Comparison of ENCODE assay signal across 9 mouse cellular contexts in the genomic region with DNA sequence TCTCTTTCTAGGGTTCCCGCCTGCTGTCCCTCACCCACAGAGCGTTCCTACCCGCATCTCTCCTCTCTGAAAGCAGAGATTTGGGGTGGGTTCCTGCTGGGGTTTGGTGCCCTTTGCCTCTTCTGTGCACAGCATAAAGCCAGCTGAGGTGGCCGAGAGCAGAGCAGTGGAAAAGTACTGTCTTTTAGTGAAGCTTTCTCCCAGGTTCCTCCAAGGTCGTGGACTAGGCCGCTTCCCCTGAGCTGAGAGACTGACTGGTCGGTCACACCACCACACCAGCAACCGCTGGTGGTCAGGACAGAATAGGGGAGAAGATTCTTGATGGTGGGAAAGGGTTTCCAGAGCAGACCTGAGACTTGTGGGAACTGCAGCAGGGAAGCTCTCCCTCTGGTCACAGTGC. TPM values are rescaled to one million over a fixed set of nuclear protein-coding genes. Genes with fewer than 3 reads are reported as not detected.
A peak's percentile ranks its signal among the peaks of the same experiment; 100 is the strongest.
DNase-seq lines count a peak whose midpoint lies in the region; ATAC-seq lines count a peak whose summit lies in the region.
"Had no signal": no experiment of that assay in that cellular context is flagged by ENCODE, and none has a peak within 500 bp of the region (broad histone marks: within the 10 kb centered on the region; RNA-seq: fewer than 3 reads in every experiment).

No protein-coding gene starts in this region.

- WGBS in kidney, embryonic 16.5 days: 5% methylated on average over 8 of the region's 8 CpGs
- 6% methylated on average over 8 of the region's 8 CpGs for WGBS in embryonic facial prominence, embryonic 10.5 days
- 7% methylated on average over 8 of the region's 8 CpGs for WGBS in hindbrain, embryonic 13.5 days
- WGBS in midbrain, embryonic 15.5 days: 2% methylated on average over 8 of the region's 8 CpGs

- H3K4me3 ChIP-seq in kidney, embryonic 16.5 days (ENCODE audit: low read length): peak overlapping the region; percentile 33
- peak overlapping the region; percentile 53 for H3K4me3 ChIP-seq in embryonic facial prominence, embryonic 10.5 days
- peak overlapping the region; percentile 49 for H3K4me3 ChIP-seq in hindbrain, embryonic 13.5 days
- peak overlapping the region; percentile 53 for H3K4me3 ChIP-seq in midbrain, embryonic 15.5 days

- H3K4me1 ChIP-seq in kidney, embryonic 16.5 days (ENCODE audit: insufficient read depth, low read length): peaks cover 21% of the 10 kb centered on the region
- peaks cover 23% of the 10 kb centered on the region for H3K4me1 ChIP-seq in embryonic facial prominence, embryonic 10.5 days
- H3K4me1 ChIP-seq in hindbrain, embryonic 13.5 days (replicated peaks): peaks cover 25% of the 10 kb centered on the region
- H3K4me1 ChIP-seq in midbrain, embryonic 15.5 days: peaks cover 23% of the 10 kb centered on the region; the same call in 1 of the 2 replicates

- peaks cover 68% of the 10 kb centered on the region for H3K27me3 ChIP-seq in kidney, embryonic 16.5 days (ENCODE audit: insufficient read depth, low read length)
- peaks cover 87% of the 10 kb centered on the region for H3K27me3 ChIP-seq in embryonic facial prominence, embryonic 10.5 days (replicated peaks; ENCODE audit: low read depth, poor library complexity, severe bottlenecking)
- peaks cover 87% of the 10 kb centered on the region for H3K27me3 ChIP-seq in hindbrain, embryonic 13.5 days
- H3K27me3 ChIP-seq in midbrain, embryonic 15.5 days (replicated peaks): peaks cover 68% of the 10 kb centered on the region

- H3K36me3 ChIP-seq in kidney, embryonic 16.5 days (ENCODE audit: insufficient read depth, low read length): no peaks in the 10 kb centered on the region
- H3K36me3 ChIP-seq in embryonic facial prominence, embryonic 10.5 days (replicated peaks): no peaks in the 10 kb centered on the region
- H3K36me3 ChIP-seq in hindbrain, embryonic 13.5 days: no peaks in the 10 kb centered on the region
- H3K36me3 ChIP-seq in midbrain, embryonic 15.5 days (replicated peaks): no peaks in the 10 kb centered on the region

- ATAC-seq in kidney, embryonic 16.5 days (ENCODE audit: low FRiP score, low TSS enrichment): no peak
- ATAC-seq in hindbrain, embryonic 13.5 days (ENCODE audit: low FRiP score): no peak
- ATAC-seq in midbrain, embryonic 15.5 days (replicated peaks): no peak
- ATAC-seq: Patski had no signal

- no peak overlapping the region for H3K27ac ChIP-seq in kidney, embryonic 16.5 days (ENCODE audit: low read length)
- H3K27ac ChIP-seq in embryonic facial prominence, embryonic 10.5 days (replicated peaks): no peak overlapping the region
- no peak overlapping the region for H3K27ac ChIP-seq in hindbrain, embryonic 13.5 days
- H3K27ac ChIP-seq in midbrain, embryonic 15.5 days: no peak overlapping the region

- DNase-seq in kidney, postnatal 4 days: no peak
- no peak for DNase-seq in embryonic facial prominence, embryonic 10.5 days (ENCODE audit: low spot score)
- no peak for DNase-seq in right cerebral cortex, postnatal 4 days
- no peak for DNase-seq in frontal cortex, adult 2 months (ENCODE audit: extremely low spot score in 1 of 2, low spot score in 1 of 2)
- no peak for DNase-seq in thymus, postnatal 36 days

- H3K4me2 ChIP-seq in kidney, embryonic 16.5 days (replicated peaks; ENCODE audit: low read depth, low read length): peak overlapping the region; percentile 52
- peak overlapping the region; percentile 74 for H3K4me2 ChIP-seq in hindbrain, embryonic 13.5 days
- H3K4me2 ChIP-seq in midbrain, embryonic 15.5 days: peak overlapping the region; percentile 92

- no peak overlapping the region for H3K9ac ChIP-seq in kidney, embryonic 16.5 days (replicated peaks; ENCODE audit: low read length)
- H3K9ac ChIP-seq in hindbrain, embryonic 13.5 days: peak overlapping the region; percentile 72
- H3K9ac ChIP-seq in midbrain, embryonic 15.5 days: 0 out of 2 replicates have a peak overlapping the region, but pooled peaks have one; percentile 60

- no peaks in the 10 kb centered on the region for H3K9me3 ChIP-seq in kidney, embryonic 16.5 days (ENCODE audit: low read length)
- H3K9me3 ChIP-seq in embryonic facial prominence, embryonic 10.5 days: no peaks in the 10 kb centered on the region
- H3K9me3 ChIP-seq in hindbrain, embryonic 13.5 days: no peaks in the 10 kb centered on the region
- no peaks in the 10 kb centered on the region for H3K9me3 ChIP-seq in midbrain, embryonic 15.5 days

RNA-seq across cellular contexts. Expression of a gene that starts 0.4 kb away (rescaled TPM):
- polyA plus RNA-seq in kidney, embryonic 16.5 days (2015; fragmentation: Nextera tagmentation; extraction: Ambion mirVana): 0.12 TPM in 1 of 2 replicates, not detected in the other
- polyA plus RNA-seq in embryonic facial prominence, embryonic 10.5 days (2016; fragmentation: Nextera tagmentation; extraction: Ambion mirVana): 0.13 TPM in 1 of 2 replicates, not detected in the other
- polyA plus RNA-seq in hindbrain, embryonic 13.5 days (2015; fragmentation: Nextera tagmentation; extraction: Ambion mirVana): 3.0 and 3.5 TPM in 2 replicates
- 9.1 and 11.1 TPM in 2 replicates for polyA plus RNA-seq in midbrain, embryonic 15.5 days (2015; fragmentation: Nextera tagmentation; extraction: Ambion mirVana)
- 19.2 and 19.9 TPM in 2 replicates for polyA plus RNA-seq in frontal cortex, adult 2 months (2012; rRNA removed)
- polyA plus RNA-seq: Patski had no signal

RNA-seq across cellular contexts. Expression of a gene that starts 28.9 kb away (rescaled TPM):
- 24.6 and 27.1 TPM in 2 replicates for polyA plus RNA-seq in kidney, embryonic 16.5 days (2015; fragmentation: Nextera tagmentation; extraction: Ambion mirVana)
- 3.3 and 4.8 TPM in 2 replicates for polyA plus RNA-seq in embryonic facial prominence, embryonic 10.5 days (2016; fragmentation: Nextera tagmentation; extraction: Ambion mirVana)
- 4.0 and 4.1 TPM in 2 replicates for polyA plus RNA-seq in hindbrain, embryonic 13.5 days (2015; fragmentation: Nextera tagmentation; extraction: Ambion mirVana)
- polyA plus RNA-seq in midbrain, embryonic 15.5 days (2015; fragmentation: Nextera tagmentation; extraction: Ambion mirVana): 4.4 and 4.6 TPM in 2 replicates
- polyA plus RNA-seq in frontal cortex, adult 2 months (2012; rRNA removed): 3.6 and 3.7 TPM in 2 replicates

RNA-seq across cellular contexts. Expression of a gene that starts 37.8 kb away (rescaled TPM):
- 21.5 and 22.4 TPM in 2 replicates for polyA plus RNA-seq in kidney, embryonic 16.5 days (2015; fragmentation: Nextera tagmentation; extraction: Ambion mirVana)
- polyA plus RNA-seq in embryonic facial prominence, embryonic 10.5 days (2016; fragmentation: Nextera tagmentation; extraction: Ambion mirVana): 19.7 and 20.8 TPM in 2 replicates
- polyA plus RNA-seq in hindbrain, embryonic 13.5 days (2015; fragmentation: Nextera tagmentation; extraction: Ambion mirVana): 20.9 and 21.4 TPM in 2 replicates
- polyA plus RNA-seq in midbrain, embryonic 15.5 days (2015; fragmentation: Nextera tagmentation; extraction: Ambion mirVana): 18.5 and 21.5 TPM in 2 replicates
- polyA plus RNA-seq in frontal cortex, adult 2 months (2012; rRNA removed): 23.9 and 24.7 TPM in 2 replicates

RNA-seq across cellular contexts. Expression of a gene that starts 57.4 kb away (rescaled TPM):
- polyA plus RNA-seq in kidney, embryonic 16.5 days (2015; fragmentation: Nextera tagmentation; extraction: Ambion mirVana): 6.2 and 6.4 TPM in 2 replicates
- 1.1 and 1.2 TPM in 2 replicates for polyA plus RNA-seq in embryonic facial prominence, embryonic 10.5 days (2016; fragmentation: Nextera tagmentation; extraction: Ambion mirVana)
- polyA plus RNA-seq in hindbrain, embryonic 13.5 days (2015; fragmentation: Nextera tagmentation; extraction: Ambion mirVana): 14.3 and 14.8 TPM in 2 replicates
- 14.8 and 15.7 TPM in 2 replicates for polyA plus RNA-seq in midbrain, embryonic 15.5 days (2015; fragmentation: Nextera tagmentation; extraction: Ambion mirVana)
- 644 and 776 TPM in 2 replicates for polyA plus RNA-seq in frontal cortex, adult 2 months (2012; rRNA removed)
